Mouse (Mus musculus) left cerebral cortex, adult 9 months (tissue): ENCODE results near the gene Gpr68.

ENCODE experiments used
- DNase-seq, 2 experiments: peaks; one replicate each; pipeline ENCODE4 v3.0.0; 2022; ENCODE audit warnings: low spot score in 2 of 2

Gene Gpr68

GRCm38 (mm10) chr12:100910731-100911130 is 2.7 kb upstream of the Gpr68 start:
- DNase-seq, result peak in 1 of 2 experiments; percentile 70

- no peak for DNase-seq
Observed at GRCm38 (mm10) chr12:100909765-100910164, 1.8 kb upstream of the Gpr68 start.

GRCm38 (mm10) chr12:100908298-100909034 is 468 bp upstream of the Gpr68 start:
- no peak for DNase-seq

- DNase-seq, result no peak
Observed at GRCm38 (mm10) chr12:100906861-100907260, 1.1 kb downstream of the Gpr68 start.

- no peak for DNase-seq
Observed at GRCm38 (mm10) chr12:100903761-100904160, 4.2 kb downstream of the Gpr68 start.

- no peak for DNase-seq
Observed at GRCm38 (mm10) chr12:100901386-100901785, 6.6 kb downstream of the Gpr68 start.

GRCm38 (mm10) chr12:100900901-100901300 is 7.1 kb downstream of the Gpr68 start:
- DNase-seq, result no peak

GRCm38 (mm10) chr12:100899111-100899640 is 8.8 kb downstream of the Gpr68 start:
- peak in 1 of 2 experiments; percentile 50 for DNase-seq

GRCm38 (mm10) chr12:100897736-100898650 is 10.0 kb downstream of the Gpr68 start:
- DNase-seq, result no peak

GRCm38 (mm10) chr12:100896661-100897060 is 11.3 kb downstream of the Gpr68 start:
- DNase-seq, result no peak

GRCm38 (mm10) chr12:100895504-100895903 is 12.5 kb downstream of the Gpr68 start:
- DNase-seq, result no peak

- no peak for DNase-seq
Observed at GRCm38 (mm10) chr12:100890548-100890947, 17.4 kb downstream of the Gpr68 start.

GRCm38 (mm10) chr12:100887801-100888258 is 20.2 kb downstream of the Gpr68 start:
- peak; percentile 37 to 81 for DNase-seq

- DNase-seq, result peak in 1 of 2 experiments; percentile 55
Observed at GRCm38 (mm10) chr12:100886877-100887276, 21.1 kb downstream of the Gpr68 start.

- no peak for DNase-seq
Observed at GRCm38 (mm10) chr12:100885585-100885984, 22.4 kb downstream of the Gpr68 start.

- no peak for DNase-seq
Observed at GRCm38 (mm10) chr12:100883168-100883567, 24.8 kb downstream of the Gpr68 start.

- DNase-seq, result no peak
Observed at GRCm38 (mm10) chr12:100878556-100878955, 29.4 kb downstream of the Gpr68 start.

- no peak for DNase-seq
Observed at GRCm38 (mm10) chr12:100877936-100878335, 30.1 kb downstream of the Gpr68 start.

GRCm38 (mm10) chr12:100875960-100876359 is 32.0 kb downstream of the Gpr68 start:
- DNase-seq, result no peak

- DNase-seq, result peak; percentile 32 to 63
Observed at GRCm38 (mm10) chr12:100875553-100875952, 32.4 kb downstream of the Gpr68 start.

GRCm38 (mm10) chr12:100873612-100874011 is 34.4 kb downstream of the Gpr68 start:
- DNase-seq, result no peak

GRCm38 (mm10) chr12:100871841-100872240 is 36.2 kb downstream of the Gpr68 start:
- no peak for DNase-seq
